Mouse (Mus musculus) neural tube, embryonic 11.5 days (tissue): ENCODE measurements at regions not wholly inside any gene's neighbourhood (a gene's known extent, or its start where the extent isn't known, plus 50 kb on each side); places are given as distances from the start of the nearest gene placed in this dataset.
A peak's percentile ranks its signal among the peaks of the same experiment; 100 is the strongest.

Experiments used
- ATAC-seq: fragments of 200-750 bp; cut with Nextera tagmentation; 2 replicates; pipeline ENCODE4 v1.8.0; 2017; ENCODE audit warnings: moderate number of reproducible peaks, mild to moderate bottlenecking, moderate TSS enrichment, moderate library complexity; ENCODE audit not compliant: insufficient read depth, low FRiP score, low TSS enrichment
- DNase-seq: peaks from one replicate; pipeline ENCODE4 v3.0.0-alpha.2; 2015; ENCODE audit warnings: low spot score
- H3K27ac ChIP-seq: fragments of 300-500 bp; sonication (generic); 2 replicates; pipeline ENCODE4 v1.5.1; 2014; ENCODE audit warnings: low read depth, mild to moderate bottlenecking, low read length
- H3K27me3 ChIP-seq: fragments of 300-500 bp; sonication (generic); 2 replicates; pipeline ENCODE4 v1.6.1; 2014; ENCODE audit warnings: mild to moderate bottlenecking, low read length, mixed read lengths; ENCODE audit not compliant: control insufficient read depth, insufficient read depth
- H3K36me3 ChIP-seq: fragments of 300-500 bp; sonication (generic); 2 replicates; pipeline ENCODE4 v1.6.1; 2014; ENCODE audit warnings: mild to moderate bottlenecking, low read length, moderate library complexity, mixed read lengths; ENCODE audit not compliant: control insufficient read depth, insufficient read depth
- H3K4me1 ChIP-seq: fragments of 300-500 bp; sonication (generic); 2 replicates; pipeline ENCODE4 v1.6.1; 2014; ENCODE audit warnings: low read length, mixed read lengths; ENCODE audit not compliant: control insufficient read depth, insufficient read depth
- H3K4me2 ChIP-seq: fragments of 300-500 bp; sonication (generic); 2 replicates; pipeline ENCODE4 v1.6.1; 2014; ENCODE audit warnings: low read depth, mild to moderate bottlenecking, moderate library complexity
- H3K4me3 ChIP-seq: fragments of 300-500 bp; sonication (generic); 2 replicates; pipeline ENCODE4 v1.5.1; 2014; ENCODE audit warnings: low read depth, low read length
- H3K9ac ChIP-seq: fragments of 300-500 bp; sonication (generic); 2 replicates; pipeline ENCODE4 v1.6.1; 2014; ENCODE audit warnings: mild to moderate bottlenecking, low read length
- H3K9me3 ChIP-seq: fragments of 300-500 bp; sonication (generic); 2 replicates; pipeline ENCODE4 v1.6.1; 2016; ENCODE audit warnings: low read length; ENCODE audit not compliant: control insufficient read depth
- WGBS: fragments of 180-500 bp; shearing (Covaris S2); extraction: QIAGEN DNeasy Blood & Tissue Kit; methylation state at CpG from one replicate; pipeline ENCODE4 v1.1.7; 2014; 5-methylcytosine and 5-hydroxymethylcytosine counted together

DNA sequence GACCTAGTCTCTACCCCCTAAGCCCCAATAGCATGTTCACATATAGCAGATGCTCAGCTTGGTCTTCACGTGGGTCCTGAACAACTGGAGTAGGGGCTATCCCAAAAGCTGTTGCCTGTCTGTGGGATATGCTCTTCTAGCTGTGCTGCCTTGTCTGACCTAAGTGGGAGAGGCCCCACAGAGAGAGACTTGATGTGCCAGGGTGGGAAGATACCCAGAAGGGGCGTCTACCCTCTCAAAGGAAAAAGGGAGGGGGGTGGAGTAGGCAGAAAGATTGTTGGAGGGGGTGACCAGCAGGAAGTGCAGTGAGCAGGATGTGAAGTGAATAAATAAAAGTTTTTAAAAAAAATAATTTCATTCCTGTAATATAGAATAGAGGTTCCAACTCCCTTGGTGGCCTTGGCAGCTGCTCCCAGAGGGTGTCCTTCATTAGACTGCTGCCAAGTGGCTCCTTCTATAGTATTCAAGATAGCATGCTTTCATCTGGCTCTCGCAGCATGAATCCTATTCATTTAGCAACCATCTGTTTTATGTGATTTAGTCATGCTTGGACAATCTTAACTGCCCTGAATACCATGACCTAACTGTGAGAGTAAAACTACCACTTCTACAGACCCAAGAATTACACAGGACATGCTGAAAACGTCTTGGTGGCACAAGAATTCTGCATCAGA is 111.8 kb upstream of the Gnaz start:
- DNase-seq: no peak
- no peaks in the 10 kb centered on the region for H3K27me3 ChIP-seq
- H3K27ac ChIP-seq: no peak overlapping the region
- H3K4me3 ChIP-seq: no peak overlapping the region
- no peaks in the 10 kb centered on the region for H3K4me1 ChIP-seq
- no peaks in the 10 kb centered on the region for H3K9me3 ChIP-seq
- peak; percentile 72 for ATAC-seq
- H3K4me2 ChIP-seq: no peak overlapping the region
- 57% methylated on average over 4 of the region's 4 CpGs for WGBS
- H3K9ac ChIP-seq: no peak overlapping the region
- H3K36me3 ChIP-seq: no peaks in the 10 kb centered on the region
